Mouse (Mus musculus) heart, adult 9 months (tissue): Measurements from ENCODE around the gene Dnase1l2.
"Not testable (repeated sequence)": the region's sequence is repeated elsewhere in the genome, so short reads cannot be mapped to it uniquely, and the experiment has no call there.

Experiments used
- DNase-seq, 2 experiments: peaks; one replicate each; pipeline ENCODE4 v3.0.0; 2022; ENCODE audit warnings: low spot score in 2 of 2

Gene Dnase1l2

GRCm38 (mm10) chr17:24472512-24472911, 29.6 kb upstream of the Dnase1l2 start:
- peak; percentile 44 to 53 for DNase-seq

GRCm38 (mm10) chr17:24470701-24471527, 28.0 kb upstream of the Dnase1l2 start:
- peak in 1 of 2 experiments; percentile 34 for DNase-seq

GRCm38 (mm10) chr17:24469910-24470602, 27.2 kb upstream of the Dnase1l2 start, which contains the start of the genes E4f1 and Pgp:
E4f1 (minus strand) TSS chr17:24470313.
Pgp (plus strand) TSS chr17:24470392.
- DNase-seq, result peak; percentile 99

GRCm38 (mm10) chr17:24469336-24469909, 26.5 kb upstream of the Dnase1l2 start:
- DNase-seq, result no peak

- DNase-seq, result no peak
Measured at GRCm38 (mm10) chr17:24468636-24469246, 25.8 kb upstream of the Dnase1l2 start.

- DNase-seq, result no peak
Measured at GRCm38 (mm10) chr17:24463374-24464133, 20.6 kb upstream of the Dnase1l2 start.

- DNase-seq, result no peak
Measured at GRCm38 (mm10) chr17:24462932-24463331, 20.0 kb upstream of the Dnase1l2 start.

- DNase-seq, result no peak
Measured at GRCm38 (mm10) chr17:24461580-24461979, 18.7 kb upstream of the Dnase1l2 start.

- DNase-seq, result not testable (repeated sequence)
Measured at GRCm38 (mm10) chr17:24455523-24456206, 12.8 kb upstream of the Dnase1l2 start.

- peak; percentile 99 for DNase-seq
Measured at GRCm38 (mm10) chr17:24454756-24455522, 12.0 kb upstream of the Dnase1l2 start.

GRCm38 (mm10) chr17:24454218-24454755, 11.4 kb upstream of the Dnase1l2 start:
- DNase-seq, result no peak

GRCm38 (mm10) chr17:24453372-24453771, 10.5 kb upstream of the Dnase1l2 start:
- no peak for DNase-seq

- no peak for DNase-seq
Measured at GRCm38 (mm10) chr17:24451220-24451619, 8.3 kb upstream of the Dnase1l2 start.

GRCm38 (mm10) chr17:24449507-24449906, 6.6 kb upstream of the Dnase1l2 start:
- DNase-seq, result no peak

GRCm38 (mm10) chr17:24446590-24446989, 3.7 kb upstream of the Dnase1l2 start:
- no peak for DNase-seq

- DNase-seq, result no peak
Measured at GRCm38 (mm10) chr17:24443409-24443808, 504 bp upstream of the Dnase1l2 start.

GRCm38 (mm10) chr17:24442107-24442506, 798 bp downstream of the Dnase1l2 start:
- DNase-seq, result no peak

- DNase-seq, result no peak
Measured at GRCm38 (mm10) chr17:24441148-24441547, 1.8 kb downstream of the Dnase1l2 start.

GRCm38 (mm10) chr17:24440377-24440776, 2.5 kb downstream of the Dnase1l2 start:
- no peak for DNase-seq

GRCm38 (mm10) chr17:24437016-24437415, 5.9 kb downstream of the Dnase1l2 start:
- peak in 1 of 2 experiments; percentile 47 for DNase-seq
